Mouse (Mus musculus): ENCODE measurements around the gene Trim58. TPM values are rescaled to one million over a fixed set of nuclear protein-coding genes. Genes with fewer than 3 reads are reported as not detected.

Gene Trim58
- polyA plus RNA-seq (2015; fragmentation: Nextera tagmentation; extraction: Ambion mirVana), result 13.7 and 14.0 TPM in 2 replicates

DNA sequence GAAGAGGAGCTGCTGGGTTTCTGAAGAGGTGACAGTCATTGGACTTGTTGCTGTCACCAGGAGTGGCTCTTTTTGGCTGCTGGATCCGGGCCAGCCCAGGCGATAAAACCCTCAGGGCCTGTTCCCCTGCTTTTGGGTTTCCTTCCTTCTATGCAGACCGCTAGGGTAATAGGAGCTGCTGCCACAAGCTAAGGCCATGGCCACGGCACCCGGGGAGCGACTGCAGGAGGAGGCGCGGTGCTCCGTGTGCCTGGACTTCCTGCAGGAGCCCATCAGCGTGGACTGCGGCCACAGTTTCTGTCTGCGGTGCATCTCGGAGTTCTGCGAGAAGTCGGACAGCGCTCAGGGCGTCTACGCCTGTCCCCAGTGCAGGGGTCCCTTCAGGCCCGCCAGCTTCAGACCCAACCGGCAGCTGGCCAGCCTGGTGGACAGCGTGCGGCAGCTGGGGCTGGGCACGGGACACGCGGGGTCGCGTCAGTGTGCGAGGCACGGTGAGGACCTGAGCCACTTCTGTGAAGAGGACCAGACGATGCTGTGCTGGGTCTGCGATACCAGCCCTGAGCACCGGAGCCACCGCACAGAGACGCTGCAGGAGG lies at the start of gene Trim58:
Trim58 (plus strand) TSS at position 194 of the 596 bp plus-strand sequence.
- WGBS (ENCODE audit: insufficient replicate concordance), result 1% methylated on average over 34 of the region's 34 CpGs
- H3K4me1 ChIP-seq (replicated peaks), result peaks cover 56% of the 10 kb centered on the region

DNA sequence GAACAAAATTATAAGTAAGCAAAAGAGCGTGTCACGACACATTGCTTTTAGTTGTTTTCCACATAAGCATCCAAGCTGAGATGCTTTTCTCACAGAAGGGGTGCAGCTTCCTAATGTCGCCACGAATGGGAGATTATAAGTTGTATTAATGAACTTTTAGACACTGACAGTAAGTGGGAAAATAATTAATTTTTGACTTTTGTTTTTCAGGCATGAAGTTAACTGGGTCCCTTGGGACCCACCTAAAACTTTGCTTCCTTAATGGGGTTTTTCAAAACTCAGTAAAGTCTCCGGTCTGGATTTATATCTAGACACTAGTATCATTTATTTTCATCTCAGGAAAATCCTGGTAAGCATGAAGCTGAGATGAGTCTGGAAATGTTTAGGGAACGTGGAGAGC lies 45.5 kb upstream of the Trim58 start, which contains the start of gene Olfr324:
Olfr324 (plus strand) TSS at position 301 of the 400 bp plus-strand sequence.
- H3K27me3 ChIP-seq, result no peaks in the 10 kb centered on the region
- ATAC-seq (ENCODE audit: insufficient read depth), result no peak
- no peak within 1 kb of the TSS for H3K4me3 ChIP-seq (replicated peaks)

More for the DNA sequence above, at the start of gene Trim58:
- peak; percentile 32 for ATAC-seq (ENCODE audit: insufficient read depth)
- Histone ChIP-seq H3K9me3 (replicated peaks) (no peaks in the 10 kb centered on the region), H3K9ac (peak within 1 kb of the TSS; percentile 94), H3K27ac (replicated peaks) (peak within 1 kb of the TSS; percentile 99), H3K36me3 (replicated peaks) (peaks cover 25% of the 10 kb centered on the region), H3K4me3 (replicated peaks) (peak within 1 kb of the TSS; percentile 75), H3K4me2 (peak within 1 kb of the TSS; percentile 79), H3K27me3 (peaks cover 11% of the 10 kb centered on the region; the same call in 1 of the 2 replicates)

DNA sequence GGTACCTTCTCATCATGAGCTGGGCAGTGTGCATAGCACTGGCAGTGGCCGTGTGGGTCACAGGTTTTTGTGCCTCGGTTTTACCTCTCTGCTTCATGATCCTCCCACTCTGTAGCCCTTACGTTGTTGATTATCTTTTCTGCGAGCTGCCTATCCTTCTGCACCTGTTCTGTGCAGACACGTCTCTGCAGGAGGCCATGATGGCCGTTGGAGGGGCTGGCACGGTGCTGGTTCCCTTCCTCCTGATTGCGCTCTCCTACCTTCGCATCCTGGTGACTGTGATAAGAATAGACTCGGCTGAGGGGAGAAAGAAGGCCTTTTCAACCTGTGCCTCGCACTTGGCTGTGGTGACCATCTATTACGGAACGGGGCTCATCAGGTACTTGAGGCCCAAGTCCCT lies 42.4 kb upstream of the Trim58 start:
- WGBS (ENCODE audit: insufficient replicate concordance), result 56% methylated on average over 13 of the region's 13 CpGs
- Histone ChIP-seq H3K36me3 (replicated peaks) (no peaks in the 10 kb centered on the region), H3K4me2 (no peak overlapping the region), H3K9ac (no peak overlapping the region), H3K4me1 (replicated peaks) (no peaks in the 10 kb centered on the region), H3K9me3 (replicated peaks) (no peaks in the 10 kb centered on the region), H3K27ac (replicated peaks) (no peak overlapping the region), H3K4me3 (replicated peaks) (no peak overlapping the region), H3K27me3 (no peaks in the 10 kb centered on the region)
- ATAC-seq (ENCODE audit: insufficient read depth), result no peak

More for the DNA sequence above, 45.5 kb upstream of the Trim58 start, which contains the start of gene Olfr324:
- H3K9ac ChIP-seq, result no peak within 1 kb of the TSS
- H3K36me3 ChIP-seq (replicated peaks), result no peaks in the 10 kb centered on the region
- H3K9me3 ChIP-seq (replicated peaks), result no peaks in the 10 kb centered on the region
- 56% methylated on average over 6 of the region's 6 CpGs for WGBS (ENCODE audit: insufficient replicate concordance)
- H3K4me1 ChIP-seq (replicated peaks), result peaks cover 3% of the 10 kb centered on the region
- H3K27ac ChIP-seq (replicated peaks), result no peak within 1 kb of the TSS
- H3K4me2 ChIP-seq, result no peak within 1 kb of the TSS

DNA sequence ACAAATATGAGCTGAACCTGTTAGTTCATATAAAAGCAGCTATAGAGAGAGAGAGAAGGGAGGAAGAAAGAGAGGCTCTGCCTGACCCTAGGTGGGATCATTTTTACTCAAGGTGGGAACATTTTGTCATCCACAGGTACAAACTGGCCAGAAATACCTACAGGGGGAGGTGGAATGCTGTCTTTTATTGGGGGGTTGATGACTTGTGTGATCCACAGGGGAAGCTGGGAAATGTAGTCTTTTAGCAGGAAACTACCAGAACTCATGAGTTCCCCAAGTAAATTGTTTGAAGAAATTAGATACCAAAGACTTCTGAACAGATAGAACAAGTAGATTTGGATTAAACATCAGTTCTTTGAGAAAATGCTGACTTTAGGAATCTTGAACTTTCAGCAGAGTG lies 38.2 kb upstream of the Trim58 start:
- no peaks in the 10 kb centered on the region for H3K36me3 ChIP-seq (replicated peaks)
- no peak for ATAC-seq (ENCODE audit: insufficient read depth)
- 0 out of 2 replicates have a peak, but pooled peaks cover 5% of the 10 kb centered on the region for H3K4me1 ChIP-seq (replicated peaks)
- no peak overlapping the region for H3K4me2 ChIP-seq
- no peaks in the 10 kb centered on the region for H3K9me3 ChIP-seq (replicated peaks)
- H3K27ac ChIP-seq (replicated peaks), result no peak overlapping the region
- H3K27me3 ChIP-seq, result no peaks in the 10 kb centered on the region
- no peak overlapping the region for H3K9ac ChIP-seq
- H3K4me3 ChIP-seq (replicated peaks), result no peak overlapping the region

DNA sequence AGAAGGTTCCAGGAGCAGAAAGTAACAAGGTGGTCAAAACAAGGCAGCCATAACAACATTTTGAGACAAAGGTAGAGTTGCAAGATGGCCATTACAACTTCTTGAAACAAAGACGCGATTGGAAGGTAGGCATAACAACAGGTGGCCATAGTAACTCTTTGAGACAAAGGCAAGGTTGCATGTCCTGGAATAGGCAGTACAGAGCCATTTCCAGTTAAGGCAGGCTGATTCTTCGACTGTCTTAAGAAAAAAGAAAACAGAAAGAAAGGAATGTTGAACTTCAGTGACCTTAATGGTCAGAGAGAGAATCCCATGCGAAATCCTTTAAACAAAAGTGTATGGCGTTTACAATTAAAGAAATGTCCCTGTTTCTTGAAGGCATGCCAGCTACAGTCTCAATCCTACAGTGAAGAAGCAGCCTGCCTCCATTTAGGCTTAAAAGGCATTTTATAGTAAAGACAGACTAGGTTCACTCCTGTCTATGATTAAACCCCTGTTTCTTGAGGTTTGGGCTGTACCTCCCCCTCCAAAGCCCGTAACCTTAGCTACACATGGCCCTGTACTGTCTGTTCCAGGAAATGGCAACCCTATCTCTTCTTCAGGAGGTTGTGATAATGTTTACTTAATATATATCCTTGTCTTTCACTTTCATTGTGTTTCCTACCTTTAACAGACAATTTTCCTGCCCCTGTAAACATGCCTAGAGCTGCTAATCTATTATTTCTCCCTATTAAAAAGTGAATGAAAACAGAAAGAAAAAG lies 37.3 kb upstream of the Trim58 start:
- Histone ChIP-seq H3K4me3 (replicated peaks) (no peak overlapping the region), H3K9ac (no peak overlapping the region), H3K9me3 (replicated peaks) (no peaks in the 10 kb centered on the region), H3K4me2 (no peak overlapping the region), H3K4me1 (replicated peaks) (0 out of 2 replicates have a peak, but pooled peaks cover 5% of the 10 kb centered on the region), H3K27ac (replicated peaks) (no peak overlapping the region), H3K36me3 (replicated peaks) (no peaks in the 10 kb centered on the region), H3K27me3 (no peaks in the 10 kb centered on the region)
- 54% methylated on average over 6 of the region's 6 CpGs for WGBS (ENCODE audit: insufficient replicate concordance)
- no peak for ATAC-seq (ENCODE audit: insufficient read depth)

DNA sequence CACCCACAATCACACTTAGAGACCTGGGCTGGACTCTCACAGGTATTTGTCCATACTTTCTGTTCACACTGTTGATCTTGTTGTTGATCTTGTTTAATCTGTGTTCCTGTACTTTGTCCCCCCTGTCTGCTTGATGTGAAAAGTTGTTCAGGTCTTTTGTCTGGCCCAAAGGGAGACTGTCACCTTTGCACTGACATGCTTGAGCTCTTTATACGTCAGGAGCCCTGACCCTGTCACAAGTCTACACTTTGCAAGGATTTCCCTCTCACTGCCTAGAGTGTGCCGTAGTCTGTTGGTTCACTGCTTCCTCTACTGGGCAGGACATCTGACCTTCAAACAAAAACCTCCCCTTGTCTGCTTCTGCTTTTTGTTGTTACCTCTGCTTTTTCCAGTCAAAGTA lies 35.6 kb upstream of the Trim58 start:
- whole genome bisulfite sequencing (ENCODE audit: insufficient replicate concordance), result 44% methylated on average over 2 of the region's 2 CpGs
- H3K27ac ChIP-seq (replicated peaks), result no peak overlapping the region
- H3K36me3 ChIP-seq (replicated peaks), result no peaks in the 10 kb centered on the region
- no peak overlapping the region for H3K4me2 ChIP-seq
- H3K9ac ChIP-seq, result no peak overlapping the region
- 0 out of 2 replicates have a peak, but pooled peaks cover 5% of the 10 kb centered on the region for H3K4me1 ChIP-seq (replicated peaks)
- no peak overlapping the region for H3K4me3 ChIP-seq (replicated peaks)
- no peak; the same call in 1 of the 2 replicates for ATAC-seq (ENCODE audit: insufficient read depth)
- no peaks in the 10 kb centered on the region for H3K27me3 ChIP-seq
- no peaks in the 10 kb centered on the region for H3K9me3 ChIP-seq (replicated peaks)

DNA sequence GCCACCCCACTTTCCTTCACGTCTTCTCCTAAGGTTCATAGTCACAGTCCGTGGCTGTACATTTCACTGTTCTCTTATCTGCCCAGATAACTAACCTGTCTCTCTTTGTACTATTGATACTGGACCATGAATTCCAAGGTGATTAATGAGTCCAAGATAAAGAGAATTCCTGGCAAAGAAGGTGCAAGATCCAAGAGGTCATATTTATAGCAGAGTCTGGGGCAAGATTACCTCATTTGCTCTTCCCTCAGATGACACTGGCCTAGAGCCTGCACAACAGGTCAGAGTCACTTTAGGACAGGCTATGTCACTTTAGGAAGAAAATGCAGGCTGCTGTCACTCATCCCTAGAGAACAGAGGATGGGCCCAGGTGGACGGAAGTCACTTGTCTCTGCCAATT lies 35.0 kb upstream of the Trim58 start:
- WGBS (ENCODE audit: insufficient replicate concordance), result 43% methylated on average over 3 of the region's 3 CpGs
- no peak overlapping the region for H3K27ac ChIP-seq (replicated peaks)
- H3K9me3 ChIP-seq (replicated peaks), result no peaks in the 10 kb centered on the region
- 0 out of 2 replicates have a peak, but pooled peaks cover 5% of the 10 kb centered on the region for H3K4me1 ChIP-seq (replicated peaks)
- H3K9ac ChIP-seq, result no peak overlapping the region
- no peak for ATAC-seq (ENCODE audit: insufficient read depth)
- no peaks in the 10 kb centered on the region for H3K36me3 ChIP-seq (replicated peaks)
- no peaks in the 10 kb centered on the region for H3K27me3 ChIP-seq
- no peak overlapping the region for H3K4me3 ChIP-seq (replicated peaks)
- no peak overlapping the region for H3K4me2 ChIP-seq

DNA sequence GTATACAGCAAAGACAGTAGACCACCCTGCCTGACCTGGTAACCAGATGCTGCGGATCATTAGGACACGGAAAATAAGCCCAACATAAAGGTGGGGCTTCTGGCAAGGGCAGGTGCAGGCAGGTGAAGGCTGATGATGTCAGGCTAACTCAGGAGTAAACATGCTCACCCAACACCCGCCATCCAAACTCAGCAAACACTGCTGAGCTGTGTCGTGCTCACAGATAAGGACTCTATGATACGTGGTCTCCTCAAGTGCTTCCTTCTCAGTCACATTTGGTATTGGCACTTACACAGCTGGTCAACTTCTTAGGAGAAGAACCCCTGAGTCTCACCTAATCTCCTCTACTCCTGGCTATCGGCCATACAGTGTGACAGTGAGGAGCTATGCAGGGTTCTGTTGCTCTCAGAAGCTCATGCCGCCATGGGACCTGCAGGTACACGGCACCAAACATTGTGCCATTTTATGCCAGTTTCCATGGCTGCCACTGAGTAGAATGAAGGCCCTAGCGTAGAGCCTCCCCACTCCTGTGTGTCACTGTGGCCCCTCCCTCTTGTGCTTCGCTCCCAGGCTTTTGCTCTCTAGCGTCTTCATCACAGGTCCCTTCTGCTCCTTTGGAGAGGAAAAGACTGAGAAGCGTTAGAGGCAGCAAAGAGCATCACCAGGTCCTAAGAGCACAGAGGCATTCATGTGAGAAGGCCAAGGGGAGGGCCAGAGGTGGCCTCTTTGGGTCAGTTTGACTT lies 33.9 kb upstream of the Trim58 start:
- Histone ChIP-seq H3K4me1 (replicated peaks) (0 out of 2 replicates have a peak, but pooled peaks cover 5% of the 10 kb centered on the region), H3K4me3 (replicated peaks) (no peak overlapping the region), H3K9me3 (replicated peaks) (no peaks in the 10 kb centered on the region), H3K27ac (replicated peaks) (no peak overlapping the region), H3K4me2 (no peak overlapping the region), H3K36me3 (replicated peaks) (no peaks in the 10 kb centered on the region), H3K9ac (no peak overlapping the region), H3K27me3 (no peaks in the 10 kb centered on the region)
- 64% methylated on average over 12 of the region's 12 CpGs for WGBS (ENCODE audit: insufficient replicate concordance)
- no peak for ATAC-seq (ENCODE audit: insufficient read depth)

DNA sequence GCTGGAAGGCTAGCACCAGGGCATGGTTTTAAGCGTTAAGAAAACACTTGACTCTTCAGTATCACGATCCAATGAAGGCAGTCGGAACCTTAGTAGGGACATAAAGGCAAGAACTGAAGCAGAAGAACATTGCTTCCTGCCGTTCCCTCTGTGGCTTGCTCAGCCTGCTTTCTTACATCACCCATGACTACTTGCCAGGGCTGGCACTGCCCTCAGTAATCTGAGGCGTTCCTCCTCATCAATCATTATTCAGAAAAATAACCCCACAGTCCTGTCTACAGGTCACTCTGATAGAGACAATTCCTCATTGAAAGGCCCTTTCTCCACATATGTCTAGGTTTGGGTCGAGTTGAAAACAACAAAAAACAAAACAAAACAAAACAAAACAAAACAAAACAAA lies 33.2 kb upstream of the Trim58 start:
- no peak overlapping the region for H3K27ac ChIP-seq (replicated peaks)
- no peak overlapping the region for H3K4me2 ChIP-seq
- no peaks in the 10 kb centered on the region for H3K36me3 ChIP-seq (replicated peaks)
- no peak overlapping the region for H3K4me3 ChIP-seq (replicated peaks)
- H3K27me3 ChIP-seq, result no peaks in the 10 kb centered on the region
- H3K9ac ChIP-seq, result no peak overlapping the region
- ATAC-seq (ENCODE audit: insufficient read depth), result no peak
- 73% methylated on average over 6 of the region's 6 CpGs for WGBS (ENCODE audit: insufficient replicate concordance)
- no peaks in the 10 kb centered on the region for H3K9me3 ChIP-seq (replicated peaks)
- H3K4me1 ChIP-seq (replicated peaks), result 0 out of 2 replicates have a peak, but pooled peaks cover 5% of the 10 kb centered on the region

DNA sequence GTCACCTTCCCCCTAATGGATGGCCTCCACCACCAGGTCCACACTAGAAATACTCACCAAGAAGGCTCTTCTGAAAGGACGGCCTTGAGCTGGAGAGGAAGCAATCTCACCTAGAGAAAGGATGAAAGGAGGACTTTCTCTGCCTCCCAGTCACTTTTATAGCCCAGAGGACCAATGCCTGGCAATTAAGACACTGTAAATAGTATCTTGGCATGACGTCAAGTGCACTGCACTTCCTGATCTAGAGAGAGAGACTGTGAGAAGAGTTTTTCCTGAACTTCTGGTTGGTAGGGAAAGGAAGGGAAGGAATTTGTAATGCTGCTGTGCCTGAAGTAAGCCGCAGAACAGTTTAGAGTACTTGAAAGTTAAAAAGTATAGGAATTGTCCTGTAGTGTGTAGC lies 26.9 kb upstream of the Trim58 start:
- Histone ChIP-seq H3K27ac (replicated peaks) (no peak overlapping the region), H3K36me3 (replicated peaks) (no peaks in the 10 kb centered on the region), H3K27me3 (no peaks in the 10 kb centered on the region), H3K4me3 (replicated peaks) (no peak overlapping the region), H3K4me2 (no peak overlapping the region), H3K4me1 (replicated peaks) (no peaks in the 10 kb centered on the region), H3K9ac (no peak overlapping the region), H3K9me3 (replicated peaks) (no peaks in the 10 kb centered on the region)
- no peak for ATAC-seq (ENCODE audit: insufficient read depth)
- 43% methylated on average over 3 of the region's 3 CpGs for WGBS (ENCODE audit: insufficient replicate concordance)

DNA sequence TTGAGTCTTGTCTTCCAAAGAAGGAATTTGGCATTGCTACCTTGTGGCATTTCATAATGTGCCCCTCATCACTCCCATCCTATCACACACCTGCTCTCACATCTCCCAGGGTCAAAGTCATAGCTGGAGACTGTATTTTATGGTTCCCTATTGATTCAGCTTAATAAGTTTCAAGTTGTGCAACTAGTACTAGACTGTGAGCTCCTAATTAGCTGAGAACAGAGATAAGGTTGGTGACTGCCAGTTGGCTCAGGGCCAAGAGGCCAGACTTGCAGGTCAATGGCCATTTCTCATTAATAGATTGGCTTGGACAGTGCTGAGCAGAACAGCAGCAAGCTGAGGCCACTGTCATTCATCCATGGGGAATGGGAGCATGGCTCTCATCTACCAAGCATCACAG lies 25.7 kb upstream of the Trim58 start:
- Histone ChIP-seq H3K27me3 (no peaks in the 10 kb centered on the region), H3K9me3 (replicated peaks) (no peaks in the 10 kb centered on the region), H3K27ac (replicated peaks) (no peak overlapping the region), H3K4me1 (replicated peaks) (no peaks in the 10 kb centered on the region), H3K4me3 (replicated peaks) (no peak overlapping the region), H3K36me3 (replicated peaks) (no peaks in the 10 kb centered on the region), H3K4me2 (no peak overlapping the region), H3K9ac (no peak overlapping the region)
- ATAC-seq (ENCODE audit: insufficient read depth), result no peak

Data from liver, embryonic 15.5 days (tissue).